Mouse (Mus musculus) urinary bladder, postnatal 0 days (tissue): ENCODE results near the gene Zfp30. TPM values are rescaled to one million over a fixed set of nuclear protein-coding genes. Genes with fewer than 3 reads are reported as not detected.

ENCODE experiments used
- microRNA counts: library from miRNA; unstranded; fragments of <30 nt; microRNA quantifications from one replicate; lab custom pipeline; 2016
- microRNA-seq: library from miRNA; unstranded; fragments of <30 nt; microRNA quantifications from one replicate; pipeline ENCODE4, GENCODE M21; 2016
- polyA plus RNA-seq: library from polyadenylated mRNA; unstranded; fragments of >200 nt; fragmentation: Nextera tagmentation; extraction: Ambion mirVana; gene quantifications from 2 replicates; pipeline ENCODE4 v1.2.1, GENCODE M21; 2015

Zfp30 gene
- 2.0 and 2.4 TPM in 2 replicates for polyA plus RNA-seq

GRCm38 (mm10) chr7:29783871-29784551 is at the start of gene Zfp30:
TSS of gene Zfp30 (plus strand) at chr7:29783998.

GRCm38 (mm10) chr7:29768090-29768900 is 15.5 kb upstream of the Zfp30 start, which contains the start of gene Zfp84:
TSS of gene Zfp84 (plus strand) at chr7:29768552.

GRCm38 (mm10) chr7:29815910-29816429 is 32.2 kb downstream of the Zfp30 start, which contains the start of gene Zfp790:
TSS of gene Zfp790 (plus strand) at chr7:29816114.

MicroRNAs within 50 kb of the gene (microRNA counts, 519-probe panel; counts per million panel counts)
- not detected for microRNA mmu-miR-1964 (lab: Ali Mortazavi, UCI)

Small RNAs within 50 kb of the gene (microRNA-seq; reads per million reads assigned to microRNA genes)
- gene Mir1964: 1.2 reads per million

Other genes starting within 250 kb of the Zfp30 start
- not detected in 2 replicates for gene Catsperg2, start 57.0 kb upstream of the Zfp30 start, polyA plus RNA-seq
- 5.2 and 5.4 TPM in 2 replicates for gene Zfp84, start 15.4 kb upstream of the Zfp30 start, polyA plus RNA-seq
- 5.3 and 5.6 TPM in 2 replicates for gene Zfp790, start 32.1 kb downstream of the Zfp30 start, polyA plus RNA-seq
- gene Zfp940, start 69.7 kb downstream of the Zfp30 start, polyA plus RNA-seq: 0.60 and 0.77 TPM in 2 replicates
- 2.5 and 2.8 TPM in 2 replicates for gene Zfp420, start 76.0 kb downstream of the Zfp30 start, polyA plus RNA-seq
- gene Zfp27, start 122.6 kb downstream of the Zfp30 start, polyA plus RNA-seq: 4.4 TPM in 2 replicates
- 2.4 and 2.7 TPM in 2 replicates for gene Zfp383, start 124.2 kb downstream of the Zfp30 start, polyA plus RNA-seq
- 4.2 and 5.4 TPM in 2 replicates for gene Zfp74, start 170.1 kb downstream of the Zfp30 start, polyA plus RNA-seq
- gene Zfp568, start 200.0 kb downstream of the Zfp30 start, polyA plus RNA-seq: 9.7 and 10.7 TPM in 2 replicates